Mouse (Mus musculus) ZHBTc4 (cell line): ENCODE measurements at regions not wholly inside any gene's neighbourhood (a gene's known extent, or its start where the extent isn't known, plus 50 kb on each side); places are given as distances from the start of the nearest gene placed in this dataset.

Source experiments
- DNase-seq: peaks from one replicate; pipeline ENCODE4 v3.0.0-alpha.2; 2011; ENCODE audit warnings: low read depth, low spot score

DNA sequence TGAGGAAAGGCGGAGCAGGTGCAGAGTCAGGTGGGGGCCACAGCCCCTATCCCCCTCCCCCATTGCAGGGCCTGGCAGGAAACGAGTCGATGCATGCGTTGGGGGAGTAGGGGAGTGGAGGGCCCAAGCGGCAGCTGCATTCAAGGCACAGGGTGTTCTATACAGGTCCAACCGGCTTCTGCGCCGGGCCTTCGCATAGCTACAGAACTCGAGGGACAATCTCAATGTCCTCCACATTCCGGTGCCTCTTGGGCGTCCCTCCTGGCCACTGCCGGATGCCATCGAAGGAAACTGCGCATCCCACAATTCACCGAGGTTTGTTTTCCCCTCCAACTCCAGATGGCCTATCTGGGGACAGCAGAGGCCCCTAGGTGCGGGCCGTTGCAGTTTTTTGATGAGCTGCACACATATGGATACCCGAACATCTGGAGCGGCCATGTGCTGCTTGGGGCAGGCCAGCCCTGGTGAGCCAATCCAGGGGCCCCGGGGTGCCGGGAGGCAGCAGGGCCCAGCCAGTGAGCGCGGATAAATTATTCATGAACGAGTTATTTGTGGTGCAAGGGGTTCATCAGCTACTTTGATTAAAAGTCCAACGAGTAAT is 137.5 kb downstream of the Tle3 start:
- no peak for DNase-seq

DNA sequence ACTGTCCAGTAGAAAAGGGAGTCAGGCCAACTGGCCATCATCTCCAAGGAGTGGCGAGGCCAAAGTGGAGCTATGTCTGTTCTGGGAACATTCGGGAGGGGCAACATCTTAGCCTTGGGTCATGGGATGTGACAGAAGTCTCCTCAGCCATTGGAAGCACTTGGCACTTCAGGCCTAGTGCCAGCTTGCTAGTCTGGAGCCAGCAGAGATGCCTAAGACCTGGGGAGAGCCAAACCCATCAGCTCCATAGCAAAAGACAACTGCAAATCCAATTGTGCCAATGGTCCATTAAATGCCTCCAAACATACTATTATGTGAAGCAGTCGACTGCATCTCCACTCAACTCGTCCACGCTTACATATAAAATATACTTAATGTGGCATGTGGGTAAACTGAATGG is 136.9 kb downstream of the Tle3 start:
- no peak for DNase-seq

DNA sequence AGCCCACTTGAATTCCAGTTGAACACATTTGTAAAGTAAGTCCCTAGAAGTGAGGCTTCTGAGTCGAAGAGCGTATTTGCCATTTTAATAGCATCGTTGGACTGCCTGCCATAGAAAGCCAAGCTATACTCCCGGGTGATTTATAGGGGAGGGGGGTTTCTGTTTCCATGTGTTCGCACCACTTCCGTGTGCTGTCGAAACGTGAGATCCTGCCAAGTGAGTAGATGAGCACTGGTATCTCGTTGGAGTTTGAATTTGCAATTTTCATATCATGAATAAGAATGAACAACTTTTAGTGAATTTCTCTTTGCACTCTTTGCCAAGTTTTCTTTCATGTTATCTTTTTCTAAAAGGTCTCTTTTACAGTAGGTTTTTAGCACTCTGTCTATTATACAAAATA is 128.7 kb downstream of the Tle3 start:
- DNase-seq, result no peak

DNA sequence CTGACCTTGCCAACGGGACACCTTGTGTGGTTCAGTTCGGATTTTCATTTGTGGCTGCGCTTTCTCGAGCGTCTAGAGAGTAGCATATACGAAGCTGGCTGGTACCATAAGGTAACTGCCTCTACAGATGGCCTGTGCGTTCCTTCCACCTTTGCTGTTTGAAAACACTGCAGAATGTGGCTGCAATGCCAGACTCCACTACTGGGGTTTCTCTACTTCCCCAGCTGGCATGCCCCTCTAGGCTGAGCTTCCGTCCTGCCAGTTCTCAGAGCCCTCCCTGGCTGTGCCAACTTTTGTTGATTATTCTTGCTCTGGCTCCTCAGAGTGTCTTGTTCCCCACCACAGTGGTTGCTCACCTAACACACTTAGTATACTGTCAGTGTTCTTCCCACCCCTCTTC is 120.7 kb downstream of the Tle3 start:
- no peak for DNase-seq

DNA sequence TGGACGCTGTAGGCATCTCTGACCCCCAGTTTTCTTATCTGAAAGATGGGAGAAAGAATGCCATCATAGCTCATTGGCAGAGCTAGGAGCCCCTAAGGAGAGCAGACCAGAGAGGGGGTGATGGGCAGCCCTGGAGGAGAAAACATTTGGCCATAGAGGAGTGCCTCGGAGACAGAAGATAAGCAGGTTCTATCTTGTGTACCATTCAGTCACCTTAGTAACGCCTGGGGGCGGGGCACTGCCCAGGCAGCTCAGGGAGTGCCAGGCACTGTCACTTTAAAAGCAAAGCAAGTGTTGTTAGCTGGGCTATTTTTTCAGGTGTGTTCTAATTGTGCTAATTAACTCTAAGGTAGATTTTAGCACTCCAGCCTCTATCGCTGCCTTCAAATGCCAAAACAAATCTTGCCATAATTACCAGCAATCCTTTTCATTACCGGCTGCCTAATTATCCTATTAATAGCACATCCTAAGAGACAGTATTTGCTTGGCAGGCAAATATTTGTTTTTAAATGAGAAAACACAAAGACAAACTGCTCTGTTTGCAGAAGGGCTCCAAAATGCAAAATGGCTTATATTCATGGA is 119.1 kb downstream of the Tle3 start:
- DNase-seq, result no peak

DNA sequence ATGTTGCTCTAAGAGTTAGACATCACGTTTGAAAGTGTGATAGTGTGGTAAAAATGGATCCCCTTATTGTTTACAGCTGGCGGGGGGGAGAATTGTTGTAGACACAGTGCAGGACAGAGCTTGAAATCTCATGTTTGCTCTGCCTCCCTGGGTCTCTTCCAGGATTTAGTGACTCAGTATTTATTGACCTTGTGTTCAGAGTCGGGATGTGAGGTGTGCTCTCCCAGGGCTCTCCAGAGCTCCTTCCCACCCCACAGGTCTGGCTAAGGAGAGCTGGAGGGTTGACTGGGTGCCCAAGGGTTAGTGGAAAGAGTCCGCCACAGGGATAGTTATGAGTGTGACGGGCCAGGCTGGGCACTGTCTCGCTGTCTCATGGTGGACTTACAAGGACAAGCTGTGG is 117.8 kb downstream of the Tle3 start:
- no peak for DNase-seq

DNA sequence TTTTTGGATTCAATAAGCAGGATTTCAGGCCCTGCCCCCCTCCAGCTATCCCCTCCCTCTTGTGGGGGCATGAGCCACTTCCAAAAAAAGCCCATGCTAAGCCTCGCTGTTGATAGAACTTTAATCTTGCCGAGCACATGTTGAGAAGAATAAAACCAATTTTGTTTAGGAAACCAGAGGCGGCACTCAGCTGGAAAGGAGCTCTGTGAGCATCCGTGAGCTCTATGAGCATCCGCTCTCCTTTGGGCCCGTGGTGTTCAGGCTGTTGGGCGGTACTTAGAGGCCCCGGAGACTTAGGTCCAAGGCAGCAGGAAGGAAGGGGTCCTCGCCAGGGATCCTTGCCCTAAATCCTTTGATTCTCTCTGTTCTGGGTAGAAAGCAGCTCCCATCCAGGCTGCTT is 117.0 kb downstream of the Tle3 start:
- DNase-seq, result no peak

DNA sequence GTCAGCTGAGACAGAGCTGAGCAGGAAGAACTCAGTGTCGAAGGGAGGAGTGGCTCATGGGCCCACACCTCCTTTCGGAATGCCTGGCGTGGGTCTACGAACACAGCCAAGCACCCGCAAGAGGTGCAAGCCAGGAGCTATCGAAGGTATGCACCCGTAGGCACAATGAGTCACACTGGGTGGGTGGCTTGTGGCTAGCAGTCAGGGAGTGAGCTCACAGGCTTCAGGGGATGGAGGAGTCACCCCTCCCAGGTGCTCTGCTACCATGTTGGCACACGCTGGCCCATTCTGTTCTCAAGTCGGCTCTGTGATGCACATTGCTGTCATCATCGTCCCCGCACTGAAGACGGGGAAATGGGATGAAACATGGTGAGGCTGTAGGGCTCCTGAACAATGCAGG is 115.7 kb downstream of the Tle3 start:
- peak; percentile 36 for DNase-seq

DNA sequence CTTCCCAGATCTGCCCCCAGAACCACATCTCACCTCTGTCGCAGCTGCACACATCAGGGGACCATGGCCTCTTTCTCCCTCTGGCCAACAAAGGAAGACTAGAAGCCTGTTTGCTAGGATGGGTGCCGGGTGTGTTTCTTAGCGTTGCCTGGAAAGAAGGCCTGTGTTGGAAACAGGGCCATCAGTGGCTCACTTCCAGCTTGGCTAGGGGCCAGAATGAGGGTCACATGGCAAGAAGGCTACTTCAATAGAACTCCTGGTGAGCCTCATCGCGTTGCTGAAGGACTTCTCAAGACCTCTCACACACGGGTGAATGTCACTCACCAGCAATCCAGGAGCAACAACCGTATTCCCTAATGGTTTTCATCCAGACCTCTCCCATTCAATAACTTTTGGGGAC is 115.0 kb downstream of the Tle3 start:
- DNase-seq, result no peak

DNA sequence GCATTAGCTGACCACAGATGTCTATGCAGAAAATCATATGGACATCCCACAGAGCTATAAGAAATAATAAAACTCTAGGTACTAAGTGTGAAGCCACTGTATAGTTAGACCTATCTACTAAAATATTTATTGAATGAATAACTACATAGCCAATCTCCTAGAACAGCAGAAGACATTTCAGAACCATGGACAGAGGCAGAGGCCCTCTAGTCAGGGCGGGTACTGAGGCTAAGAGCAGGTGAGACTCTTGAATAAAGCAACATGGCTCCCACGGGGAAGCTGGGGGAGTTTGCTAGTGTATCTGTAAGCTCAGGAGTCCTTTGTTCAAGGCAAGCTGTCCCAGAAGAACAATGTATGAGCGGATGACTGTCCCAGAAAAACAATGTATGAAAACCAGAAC is 112.2 kb downstream of the Tle3 start:
- peak; percentile 77 for DNase-seq

DNA sequence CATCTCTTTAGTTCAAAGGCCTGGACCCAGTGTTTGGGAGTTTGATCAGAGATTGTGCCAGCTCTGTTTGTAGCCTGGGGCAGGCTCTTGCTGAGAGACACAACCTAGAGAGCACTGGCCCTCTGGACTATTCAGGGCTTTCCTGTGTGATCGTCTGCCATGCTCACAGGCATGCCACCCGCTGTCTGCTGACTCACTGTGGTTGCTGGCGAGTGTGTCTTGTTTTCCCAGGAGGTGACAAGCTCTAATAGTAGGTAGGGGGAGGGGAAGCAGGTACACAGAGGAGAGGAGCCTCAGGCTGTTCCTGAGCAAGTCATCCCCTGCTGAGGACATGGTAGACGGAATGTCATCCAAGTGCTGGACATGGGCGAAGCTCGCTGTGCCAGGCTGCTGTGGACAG is 107.5 kb downstream of the Tle3 start:
- DNase-seq, result no peak

DNA sequence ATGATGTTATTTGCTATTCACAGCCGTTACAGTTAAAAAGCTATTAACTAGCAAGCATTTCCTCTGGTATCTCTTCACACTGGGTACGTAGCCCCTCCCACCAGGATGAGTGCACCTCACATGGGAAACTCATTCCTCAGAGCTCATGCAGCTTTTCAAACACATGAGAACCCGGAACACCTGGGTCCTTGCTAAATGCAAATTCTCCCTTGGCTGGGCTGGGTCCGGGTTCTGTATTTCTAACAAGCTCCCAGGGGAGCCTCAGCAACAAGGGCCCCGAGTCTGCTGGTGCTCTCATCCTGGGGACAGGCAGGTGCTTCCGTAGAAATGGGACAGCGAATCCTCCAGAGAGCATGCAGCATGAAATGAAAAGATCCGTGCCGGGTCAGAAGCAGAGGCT is 106.7 kb downstream of the Tle3 start:
- DNase-seq, result peak; percentile 18

DNA sequence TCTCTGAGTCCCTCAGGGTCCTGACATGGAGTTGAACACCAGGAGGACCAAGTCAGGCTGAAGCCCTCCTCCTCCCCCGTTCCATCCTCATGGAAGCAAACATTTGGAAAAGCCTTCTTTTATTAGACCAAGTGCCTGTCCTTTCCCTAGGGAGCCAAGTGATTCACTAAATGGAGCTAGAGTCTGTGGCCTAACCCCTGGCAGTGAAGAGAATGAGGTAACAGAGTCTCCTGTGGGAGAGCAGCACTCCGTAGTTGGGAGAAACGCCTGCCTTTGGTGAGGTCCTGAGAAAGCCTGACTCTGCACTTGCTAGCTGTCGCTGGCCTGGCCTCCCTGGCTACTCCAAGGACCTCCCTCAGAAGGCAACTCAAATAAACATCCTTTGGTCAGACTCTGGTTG is 104.2 kb downstream of the Tle3 start:
- DNase-seq, result no peak

DNA sequence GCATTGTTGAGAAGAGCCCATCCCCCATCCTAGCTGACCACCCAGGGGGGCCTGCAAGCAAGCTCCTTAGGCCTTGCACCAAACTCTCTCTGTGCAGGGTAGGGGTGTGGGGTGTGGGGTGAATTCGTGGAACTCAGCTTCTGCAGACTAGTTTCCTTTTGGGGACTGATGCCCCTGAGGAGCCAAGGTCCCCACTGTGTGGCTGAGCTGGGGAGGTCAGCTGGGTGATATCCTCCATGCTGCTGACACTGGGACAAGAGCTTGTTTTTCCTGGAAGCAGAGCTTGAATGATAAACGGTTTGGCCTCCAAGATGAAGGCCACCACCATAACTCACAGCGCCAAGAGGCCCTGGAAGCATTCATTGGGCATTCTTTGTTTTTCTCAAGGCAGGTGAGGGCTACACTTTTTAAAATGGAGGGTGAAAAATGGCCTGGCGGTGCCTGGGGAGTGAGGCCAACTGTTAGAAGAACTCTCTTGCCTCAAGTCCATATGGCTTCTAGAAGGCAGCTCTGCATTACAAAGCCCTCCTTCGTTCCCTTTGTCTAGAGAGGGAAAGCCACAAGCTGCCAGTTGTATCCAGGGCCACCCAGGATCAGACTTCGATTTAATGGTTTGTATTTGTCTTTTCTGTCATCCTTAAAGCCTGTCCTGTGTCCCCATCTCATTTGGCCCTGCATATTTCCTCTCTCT is 98.8 kb downstream of the Tle3 start:
- peak; percentile 85 for DNase-seq

DNA sequence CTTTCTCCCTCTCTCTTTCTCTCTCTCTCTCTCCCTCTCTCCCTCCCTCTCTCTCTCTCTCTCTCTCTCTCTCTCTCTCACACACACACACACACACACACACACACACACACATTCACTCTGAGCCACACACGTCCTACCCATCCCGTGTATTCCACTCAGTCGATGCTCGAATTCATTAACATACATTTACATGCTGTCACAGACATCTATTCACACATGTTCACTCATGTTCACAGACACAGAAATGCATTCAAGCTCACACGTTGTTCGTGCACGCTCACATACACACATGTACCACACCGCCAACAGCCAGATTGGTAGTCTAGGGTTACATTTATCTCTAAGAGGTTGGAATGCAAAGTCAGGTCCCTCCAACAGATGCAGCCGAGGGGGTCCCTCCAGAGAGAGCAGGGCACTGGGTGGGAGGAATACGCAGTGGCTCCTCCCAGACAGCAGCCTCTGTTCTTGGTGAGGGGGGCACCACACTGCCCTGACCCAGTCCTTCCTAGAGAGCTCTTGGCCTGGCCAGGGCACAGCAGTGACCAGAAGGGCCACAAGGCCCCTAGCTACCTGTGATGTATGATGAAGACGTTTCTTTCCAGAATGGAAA is 96.8 kb downstream of the Tle3 start:
- no peak for DNase-seq

DNA sequence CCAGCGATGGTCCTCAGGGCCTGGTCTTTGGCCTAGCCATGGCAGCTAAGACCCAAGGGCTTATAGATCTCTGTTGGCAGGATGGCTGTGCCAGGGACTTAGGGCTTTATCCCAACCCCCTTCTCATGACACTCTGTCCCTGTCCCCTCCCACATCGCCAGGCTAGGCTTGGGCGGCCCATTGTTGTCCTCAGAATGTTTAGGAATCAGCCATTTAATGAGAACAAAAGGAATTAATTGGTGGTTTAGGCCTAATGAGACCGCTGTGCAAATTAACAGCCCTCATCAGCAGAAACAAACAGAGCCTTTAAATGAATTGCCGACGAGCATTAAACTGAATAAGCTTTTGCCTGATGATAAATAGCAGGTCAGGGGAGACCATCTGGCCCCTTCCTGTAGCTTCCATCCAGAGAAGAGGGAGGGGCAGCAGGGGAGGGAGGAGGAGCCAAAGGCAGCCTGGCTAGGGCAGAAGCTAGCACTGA is 96.2 kb downstream of the Tle3 start:
- DNase-seq, result peak; percentile 64
